Mouse (Mus musculus): Measurements from ENCODE around the gene Clint1. TPM values are rescaled to one million over a fixed set of nuclear protein-coding genes. Genes with fewer than 3 reads are reported as not detected.

Clint1 gene
- polyA plus RNA-seq, 2 experiments: 77.3 to 102 TPM

DNA sequence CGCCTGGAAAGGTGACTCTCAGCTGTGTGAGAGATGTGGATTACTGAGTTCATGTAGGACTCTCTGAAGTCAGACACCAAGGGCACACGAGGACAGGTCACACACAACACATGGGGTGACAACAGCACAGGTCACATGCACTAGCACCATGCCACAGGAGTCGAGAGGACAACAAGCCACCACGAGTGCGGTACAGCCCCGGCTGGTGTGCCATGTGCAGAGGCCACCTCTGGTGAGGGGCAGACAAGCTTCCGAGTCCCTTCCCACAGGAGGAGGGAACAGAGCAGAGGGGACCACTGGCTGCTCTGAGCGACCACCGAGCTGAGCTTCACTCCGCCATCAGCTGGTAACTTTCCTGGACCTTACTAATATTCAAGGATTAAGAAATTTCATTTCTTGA lies 80.9 kb downstream of the Clint1 start:
- 89% methylated on average over 10 of the region's 10 CpGs for WGBS
- Histone ChIP-seq H3K4me3 (replicated peaks; ENCODE audit: low read length) (no peak overlapping the region), H3K4me1 (ENCODE audit: control insufficient read depth, insufficient read depth, low read length) (no peaks in the 10 kb centered on the region), H3K36me3 (ENCODE audit: control insufficient read depth, insufficient read depth, low read length) (peaks cover 58% of the 10 kb centered on the region), H3K27ac (replicated peaks; ENCODE audit: low read depth, low read length) (no peak overlapping the region), H3K9ac (ENCODE audit: low read depth, low read length, severe bottlenecking) (no peak overlapping the region), H3K27me3 (ENCODE audit: control insufficient read depth, insufficient read depth, low read length) (no peaks in the 10 kb centered on the region), H3K4me2 (replicated peaks; ENCODE audit: low read depth, low read length, severe bottlenecking) (no peak overlapping the region), H3K9me3 (ENCODE audit: control insufficient read depth, low read length) (no peaks in the 10 kb centered on the region)
- no peak for ATAC-seq (ENCODE audit: low FRiP score, low read depth)
- DNase-seq (ENCODE audit: low spot score): no peak
- no peak for TF ChIP-seq POLR2A (IDR thresholded peaks at IDR 0.05; ENCODE audit: borderline replicate concordance, extremely low read depth, insufficient read depth, insufficient read length)

DNA sequence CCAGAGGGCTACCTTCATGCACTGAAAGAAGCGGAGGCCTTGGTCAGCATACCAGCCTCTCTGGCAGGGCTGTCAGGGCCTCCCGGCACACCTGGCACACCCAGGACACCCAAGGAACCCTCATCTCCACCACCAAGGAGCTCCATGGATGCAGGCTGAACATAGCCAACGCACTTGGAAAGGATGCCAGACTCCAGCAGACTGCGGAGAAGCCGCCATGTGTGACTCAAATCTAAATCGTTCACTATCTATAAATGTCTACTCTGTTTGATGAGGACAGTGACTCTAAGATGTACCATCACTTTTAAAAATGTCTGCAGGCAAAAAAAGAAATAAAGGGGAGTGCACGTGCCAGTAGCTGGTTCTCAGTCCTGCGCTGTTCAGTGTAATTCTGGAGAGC lies 85.6 kb downstream of the Clint1 start:
- peaks cover 34% of the 10 kb centered on the region for H3K36me3 ChIP-seq (ENCODE audit: control insufficient read depth, insufficient read depth, low read length)
- no peaks in the 10 kb centered on the region for H3K27me3 ChIP-seq (ENCODE audit: control insufficient read depth, insufficient read depth, low read length)
- no peak overlapping the region for H3K27ac ChIP-seq (replicated peaks; ENCODE audit: low read depth, low read length)
- H3K4me2 ChIP-seq (replicated peaks; ENCODE audit: low read depth, low read length, severe bottlenecking): no peak overlapping the region
- DNase-seq (ENCODE audit: low spot score) (no peak), ATAC-seq (ENCODE audit: low FRiP score, low read depth) (no peak)
- no peaks in the 10 kb centered on the region for H3K4me1 ChIP-seq (ENCODE audit: control insufficient read depth, insufficient read depth, low read length)
- no peaks in the 10 kb centered on the region for H3K9me3 ChIP-seq (ENCODE audit: control insufficient read depth, low read length)
- H3K4me3 ChIP-seq (replicated peaks; ENCODE audit: low read length): no peak overlapping the region
- H3K9ac ChIP-seq (ENCODE audit: low read depth, low read length, severe bottlenecking): no peak overlapping the region
- TF ChIP-seq POLR2A (IDR thresholded peaks at IDR 0.05; ENCODE audit: borderline replicate concordance, extremely low read depth, insufficient read depth, insufficient read length): no peak
- 95% methylated on average over 8 of the region's 8 CpGs for WGBS

GRCm38 (mm10) chr11:45938917-45939316 lies 87.1 kb downstream of the Clint1 start:
- 93% methylated on average over 8 of the region's 8 CpGs for WGBS
- no peak for DNase-seq (ENCODE audit: low spot score)

GRCm38 (mm10) chr11:45942281-45942680 lies 90.4 kb downstream of the Clint1 start:
- H3K4me3 ChIP-seq (replicated peaks; ENCODE audit: low read length): no peak overlapping the region
- no peaks in the 10 kb centered on the region for H3K27me3 ChIP-seq (ENCODE audit: control insufficient read depth, insufficient read depth, low read length)
- no peak overlapping the region for H3K27ac ChIP-seq (replicated peaks; ENCODE audit: low read depth, low read length)
- DNase-seq (ENCODE audit: low spot score) (no peak), ATAC-seq (ENCODE audit: low FRiP score, low read depth) (no peak)
- no peak overlapping the region for H3K4me2 ChIP-seq (replicated peaks; ENCODE audit: low read depth, low read length, severe bottlenecking)
- H3K9me3 ChIP-seq (ENCODE audit: control insufficient read depth, low read length): no peaks in the 10 kb centered on the region
- WGBS: 84% methylated on average over 7 of the region's 7 CpGs
- H3K36me3 ChIP-seq (ENCODE audit: control insufficient read depth, insufficient read depth, low read length): no peaks in the 10 kb centered on the region; the same call in 1 of the 2 replicates
- TF ChIP-seq POLR2A (IDR thresholded peaks at IDR 0.05; ENCODE audit: borderline replicate concordance, extremely low read depth, insufficient read depth, insufficient read length): no peak
- no peak overlapping the region for H3K9ac ChIP-seq (ENCODE audit: low read depth, low read length, severe bottlenecking)
- H3K4me1 ChIP-seq (ENCODE audit: control insufficient read depth, insufficient read depth, low read length): peaks cover 8% of the 10 kb centered on the region; the same call in 1 of the 2 replicates

More at GRCm38 (mm10) chr11:45938917-45939316, 87.1 kb downstream of the Clint1 start:
- no peak overlapping the region for H3K4me2 ChIP-seq (replicated peaks; ENCODE audit: low read depth, low read length, severe bottlenecking)
- peaks cover 20% of the 10 kb centered on the region for H3K36me3 ChIP-seq (ENCODE audit: control insufficient read depth, insufficient read depth, low read length)
- H3K4me3 ChIP-seq (replicated peaks; ENCODE audit: low read length): no peak overlapping the region
- no peak overlapping the region for H3K9ac ChIP-seq (ENCODE audit: low read depth, low read length, severe bottlenecking)
- ATAC-seq (ENCODE audit: low FRiP score, low read depth): no peak
- H3K4me1 ChIP-seq (ENCODE audit: control insufficient read depth, insufficient read depth, low read length): peaks cover 8% of the 10 kb centered on the region; the same call in 1 of the 2 replicates
- H3K27ac ChIP-seq (replicated peaks; ENCODE audit: low read depth, low read length): no peak overlapping the region
- H3K27me3 ChIP-seq (ENCODE audit: control insufficient read depth, insufficient read depth, low read length): no peaks in the 10 kb centered on the region
- H3K9me3 ChIP-seq (ENCODE audit: control insufficient read depth, low read length): no peaks in the 10 kb centered on the region
- no peak for TF ChIP-seq POLR2A (IDR thresholded peaks at IDR 0.05; ENCODE audit: borderline replicate concordance, extremely low read depth, insufficient read depth, insufficient read length)

GRCm38 (mm10) chr11:45943108-45943705 lies 91.4 kb downstream of the Clint1 start:
- Histone ChIP-seq H3K27ac (replicated peaks; ENCODE audit: low read depth, low read length) (no peak overlapping the region), H3K4me2 (replicated peaks; ENCODE audit: low read depth, low read length, severe bottlenecking) (peak overlapping the region; percentile 90), H3K36me3 (ENCODE audit: control insufficient read depth, insufficient read depth, low read length) (peaks cover 7% of the 10 kb centered on the region; the same call in 1 of the 2 replicates), H3K9ac (ENCODE audit: low read depth, low read length, severe bottlenecking) (peak overlapping the region; percentile 83), H3K4me3 (replicated peaks; ENCODE audit: low read length) (peak overlapping the region; percentile 82), H3K4me1 (ENCODE audit: control insufficient read depth, insufficient read depth, low read length) (peaks cover 8% of the 10 kb centered on the region; the same call in 1 of the 2 replicates), H3K27me3 (ENCODE audit: control insufficient read depth, insufficient read depth, low read length) (no peaks in the 10 kb centered on the region), H3K9me3 (ENCODE audit: control insufficient read depth, low read length) (no peaks in the 10 kb centered on the region)
- no peak for DNase-seq (ENCODE audit: low spot score)
- WGBS: 46% methylated on average over 7 of the region's 7 CpGs
- no peak for TF ChIP-seq POLR2A (IDR thresholded peaks at IDR 0.05; ENCODE audit: borderline replicate concordance, extremely low read depth, insufficient read depth, insufficient read length)
- no peak for ATAC-seq (ENCODE audit: low FRiP score, low read depth)

Data from limb, embryonic 14.5 days (tissue).